Mouse (Mus musculus) heart, postnatal 0 days (tissue): ENCODE measurements at regions not wholly inside any gene's neighbourhood (a gene's known extent, or its start where the extent isn't known, plus 50 kb on each side); places are given as distances from the start of the nearest gene placed in this dataset.

Source experiments
- ATAC-seq: fragments of 200-750 bp; cut with Nextera tagmentation; 2 replicates; pipeline ENCODE4 v1.8.0; 2017; ENCODE audit warnings: low read depth, moderate number of reproducible peaks, moderate library complexity; ENCODE audit not compliant: insufficient read depth
- DNase-seq: peaks from one replicate; pipeline ENCODE4 v3.0.0-alpha.2; 2016; ENCODE audit warnings: low spot score
- H3K27ac ChIP-seq: fragments of 300-500 bp; sonication (generic); 2 replicates; pipeline ENCODE4 v1.5.1; 2014; ENCODE audit warnings: low read depth, mild to moderate bottlenecking
- H3K27me3 ChIP-seq: fragments of 300-500 bp; sonication (generic); 2 replicates; pipeline ENCODE4 v1.6.1; 2014; ENCODE audit warnings: low read length, mixed read lengths; ENCODE audit not compliant: control insufficient read depth, insufficient read depth
- H3K36me3 ChIP-seq: fragments of 300-500 bp; sonication (generic); replicated peaks from 2 replicates; pipeline ENCODE4 v1.6.1; 2014; ENCODE audit warnings: low read length, mixed read lengths; ENCODE audit not compliant: control insufficient read depth, insufficient read depth
- H3K4me1 ChIP-seq: fragments of 300-500 bp; sonication (generic); 2 replicates; pipeline ENCODE4 v1.6.1; 2014; ENCODE audit warnings: antibody characterized with exemption; ENCODE audit not compliant: control insufficient read depth, insufficient read depth
- H3K4me2 ChIP-seq: fragments of 300-500 bp; sonication (generic); 2 replicates; pipeline ENCODE4 v1.6.1; 2014; ENCODE audit warnings: low read depth, mild to moderate bottlenecking, low read length, moderate library complexity
- H3K4me3 ChIP-seq: fragments of 300-500 bp; sonication (generic); 2 replicates; pipeline ENCODE4 v1.5.1; 2014; ENCODE audit warnings: low read depth, low read length
- H3K9ac ChIP-seq: fragments of 300-500 bp; sonication (generic); replicated peaks from 2 replicates; pipeline ENCODE4 v1.6.1; 2014; ENCODE audit warnings: low read depth, low read length, mixed read lengths
- H3K9me3 ChIP-seq: fragments of 300-500 bp; sonication (generic); replicated peaks from 2 replicates; pipeline ENCODE4 v1.6.1; 2016; ENCODE audit warnings: low read length; ENCODE audit not compliant: control insufficient read depth
- CTCF ChIP-seq: IDR thresholded peaks from 2 replicates; pipeline ENCODE4 v1.5.1; 2016; ENCODE audit warnings: antibody characterized with exemption, control low read depth, low read depth
- EP300 ChIP-seq: IDR thresholded peaks from 2 replicates; pipeline ENCODE4 v1.6.1; 2016; ENCODE audit warnings: antibody characterized with exemption, low read depth
- WGBS: fragments of 180-500 bp; shearing (Covaris S2); extraction: QIAGEN DNeasy Blood & Tissue Kit; methylation state at CpG from one replicate; pipeline ENCODE4 v1.1.7; 2014; 5-methylcytosine and 5-hydroxymethylcytosine counted together

GRCm38 (mm10) chr2:51237451-51237850 lies 88.5 kb upstream of the Rnd3 start:
- H3K27ac ChIP-seq: no peak overlapping the region
- H3K9me3 ChIP-seq: no peaks in the 10 kb centered on the region
- H3K9ac ChIP-seq: no peak overlapping the region
- WGBS: 53% methylated on average over 10 of the region's 10 CpGs
- H3K4me2 ChIP-seq: no peak overlapping the region
- H3K4me1 ChIP-seq: no peaks in the 10 kb centered on the region
- no peaks in the 10 kb centered on the region for H3K27me3 ChIP-seq
- TF ChIP-seq EP300 (no peak), CTCF (no peak)
- DNase-seq: no peak
- H3K36me3 ChIP-seq: no peaks in the 10 kb centered on the region
- H3K4me3 ChIP-seq: no peak overlapping the region
- ATAC-seq: no peak

GRCm38 (mm10) chr2:51236852-51237251 lies 87.9 kb upstream of the Rnd3 start:
- TF ChIP-seq CTCF (no peak), EP300 (no peak)
- H3K27me3 ChIP-seq: no peaks in the 10 kb centered on the region
- no peak overlapping the region for H3K9ac ChIP-seq
- H3K4me2 ChIP-seq: no peak overlapping the region
- H3K4me3 ChIP-seq: no peak overlapping the region
- H3K36me3 ChIP-seq: no peaks in the 10 kb centered on the region
- WGBS: 64% methylated on average over 3 of the region's 3 CpGs
- ATAC-seq (no peak), DNase-seq (no peak)
- H3K4me1 ChIP-seq: no peaks in the 10 kb centered on the region
- H3K27ac ChIP-seq: no peak overlapping the region
- H3K9me3 ChIP-seq: no peaks in the 10 kb centered on the region

GRCm38 (mm10) chr2:51234427-51234826 lies 85.5 kb upstream of the Rnd3 start:
- no peak overlapping the region for H3K9ac ChIP-seq
- DNase-seq (no peak), ATAC-seq (no peak)
- no peak overlapping the region for H3K4me3 ChIP-seq
- H3K4me2 ChIP-seq: no peak overlapping the region
- H3K27me3 ChIP-seq: no peaks in the 10 kb centered on the region
- no peaks in the 10 kb centered on the region for H3K36me3 ChIP-seq
- no peak overlapping the region for H3K27ac ChIP-seq
- TF ChIP-seq EP300 (no peak), CTCF (no peak)
- no peaks in the 10 kb centered on the region for H3K9me3 ChIP-seq
- WGBS: 66% methylated on average over 5 of the region's 5 CpGs
- no peaks in the 10 kb centered on the region for H3K4me1 ChIP-seq

GRCm38 (mm10) chr2:51222851-51223250 lies 73.9 kb upstream of the Rnd3 start:
- Histone ChIP-seq H3K4me2 (no peak overlapping the region), H3K4me3 (no peak overlapping the region), H3K9ac (no peak overlapping the region), H3K4me1 (no peaks in the 10 kb centered on the region), H3K27me3 (no peaks in the 10 kb centered on the region), H3K27ac (no peak overlapping the region), H3K9me3 (no peaks in the 10 kb centered on the region), H3K36me3 (no peaks in the 10 kb centered on the region)
- TF ChIP-seq CTCF: no peak
- no peak for TF ChIP-seq EP300
- DNase-seq: peak; percentile 35
- no peak for ATAC-seq
- 32% methylated on average over 1 of the region's 1 CpGs for WGBS

- Histone ChIP-seq H3K27ac (no peak overlapping the region), H3K4me3 (no peak overlapping the region), H3K9ac (no peak overlapping the region), H3K4me2 (no peak overlapping the region), H3K36me3 (no peaks in the 10 kb centered on the region), H3K4me1 (no peaks in the 10 kb centered on the region), H3K9me3 (no peaks in the 10 kb centered on the region), H3K27me3 (no peaks in the 10 kb centered on the region)
- TF ChIP-seq EP300 (no peak), CTCF (no peak)
- no peak for DNase-seq
- ATAC-seq: no peak
- 39% methylated on average over 6 of the region's 6 CpGs for WGBS
Observed at GRCm38 (mm10) chr2:51219714-51220113, 70.8 kb upstream of the Rnd3 start.

GRCm38 (mm10) chr2:51207150-51208022 lies 58.5 kb upstream of the Rnd3 start:
- no peaks in the 10 kb centered on the region for H3K4me1 ChIP-seq
- H3K27me3 ChIP-seq: no peaks in the 10 kb centered on the region
- DNase-seq (no peak), ATAC-seq (no peak)
- no peak overlapping the region for H3K4me3 ChIP-seq
- no peak overlapping the region for H3K9ac ChIP-seq
- H3K27ac ChIP-seq: no peak overlapping the region
- no peak overlapping the region for H3K4me2 ChIP-seq
- WGBS: 74% methylated on average over 7 of the region's 7 CpGs
- TF ChIP-seq CTCF (no peak), EP300 (no peak)
- H3K36me3 ChIP-seq: no peaks in the 10 kb centered on the region
- no peaks in the 10 kb centered on the region for H3K9me3 ChIP-seq
